Mouse (Mus musculus) MEL (cell line): Measurements from ENCODE around the gene Fbxw7. TPM values are rescaled to one million over a fixed set of nuclear protein-coding genes. Genes with fewer than 3 reads are reported as not detected.

Experiments used
- DNase-seq: peaks from one replicate; pipeline ENCODE4 v3.0.0; 2011; ENCODE audit warnings: low read depth, low spot score
- H3K27ac ChIP-seq: 2 replicates; pipeline ENCODE4 v1.5.1; 2012; ENCODE audit warnings: low read depth, mild to moderate bottlenecking, control low read depth, low read length, moderate library complexity; ENCODE audit not compliant: control insufficient read depth
- H3K27me3 ChIP-seq, 2 experiments: fragments of 150-350 bp in 1 of 2; sonication (generic) in 1 of 2; 2 replicates each; pipeline ENCODE4 v1.6.1; 2012; ENCODE audit warnings: low read length in 2 of 2, mild to moderate bottlenecking in 2 of 2, improper control_type of control experiment in 1 of 2, moderate library complexity in 1 of 2; ENCODE audit not compliant: insufficient read depth in 2 of 2, control insufficient read depth in 1 of 2
- H3K36me3 ChIP-seq, 2 experiments: 2 replicates each; pipeline ENCODE4 v1.6.1; 2012 to 2014; ENCODE audit warnings: low read length in 2 of 2, improper control_type of control experiment in 1 of 2, inconsistent platforms in 1 of 2, mild to moderate bottlenecking in 1 of 2; ENCODE audit not compliant: insufficient read depth in 2 of 2, control insufficient read depth in 1 of 2
- H3K4me1 ChIP-seq, 2 experiments: fragments of 150-350 bp in 1 of 2; sonication (generic) in 1 of 2; 2 replicates each; pipeline ENCODE4 v1.6.1; 2012; ENCODE audit warnings: low read length in 2 of 2, improper control_type of control experiment in 1 of 2, mild to moderate bottlenecking in 1 of 2; ENCODE audit not compliant: insufficient read depth in 2 of 2, control insufficient read depth in 1 of 2
- H3K4me3 ChIP-seq, 2 experiments: fragments of 150-350 bp in 1 of 2; sonication (generic) in 1 of 2; 2 replicates each; pipeline ENCODE4 v1.5.1; 2012; ENCODE audit warnings: low read depth in 2 of 2, low read length in 2 of 2, mild to moderate bottlenecking in 2 of 2, moderate library complexity in 2 of 2, control low read depth in 1 of 2, improper control_type of control experiment in 1 of 2; ENCODE audit not compliant: control insufficient read depth in 1 of 2, insufficient read depth in 1 of 2
- H3K79me2 ChIP-seq: 2 replicates; pipeline ENCODE4 v1.6.1; 2012; ENCODE audit warnings: mild to moderate bottlenecking, low read length, moderate library complexity; ENCODE audit not compliant: control insufficient read depth, poor library complexity, insufficient read depth
- H3K9ac ChIP-seq: 2 replicates; pipeline ENCODE4 v1.6.1; 2012; ENCODE audit warnings: low read depth, mild to moderate bottlenecking, control low read depth, low read length, moderate library complexity; ENCODE audit not compliant: control insufficient read depth, poor library complexity, severe bottlenecking
- H3K9me3 ChIP-seq: fragments of 150-350 bp; sonication (generic); replicated peaks from 2 replicates; pipeline ENCODE4 v1.6.1; 2012; ENCODE audit warnings: mild to moderate bottlenecking, low read length, improper control_type of control experiment, moderate library complexity; ENCODE audit not compliant: insufficient read depth
- ELF1 ChIP-seq: IDR thresholded peaks from 2 replicates; pipeline ENCODE4 v1.6.1; 2014; ENCODE audit warnings: low read depth, mild to moderate bottlenecking, inconsistent platforms, low read length, improper control_type of control experiment, moderate library complexity
- GATA1 ChIP-seq: IDR thresholded peaks from 2 replicates; pipeline ENCODE4 v1.6.1; 2011; ENCODE audit warnings: low read depth, low read length, improper control_type of control experiment
- MAFK ChIP-seq: IDR thresholded peaks from 2 replicates; pipeline ENCODE4 v1.6.1; 2011; ENCODE audit warnings: low read depth, mild to moderate bottlenecking, low read length, improper control_type of control experiment, borderline replicate concordance
- MAX ChIP-seq: IDR thresholded peaks from 2 replicates; pipeline ENCODE4 v1.6.1; 2011; ENCODE audit warnings: low read length, improper control_type of control experiment
- MYC ChIP-seq: IDR thresholded peaks from 2 replicates; pipeline ENCODE4 v1.6.1; 2011; ENCODE audit warnings: low read depth, mild to moderate bottlenecking, low read length, improper control_type of control experiment, moderate library complexity
- NELFE ChIP-seq: IDR thresholded peaks from 2 replicates; pipeline ENCODE4 v1.6.1; 2011; ENCODE audit warnings: low read depth, low read length, improper control_type of control experiment
- NRF1 ChIP-seq: IDR thresholded peaks from 2 replicates; pipeline ENCODE4 v1.6.1; 2014; ENCODE audit warnings: low read depth, mild to moderate bottlenecking, inconsistent platforms, low read length, improper control_type of control experiment, moderate library complexity; ENCODE audit not compliant: poor library complexity, insufficient read depth, severe bottlenecking
- POLR2A ChIP-seq, 2 experiments: IDR thresholded peaks; 2 replicates each; pipeline ENCODE4 v1.6.1; 2011 to 2012; ENCODE audit warnings: low read length in 2 of 2, mild to moderate bottlenecking in 2 of 2, control low read depth in 1 of 2, improper control_type of control experiment in 1 of 2, low read depth in 1 of 2, moderate library complexity in 1 of 2; ENCODE audit not compliant: control insufficient read depth in 1 of 2, insufficient read depth in 1 of 2, poor library complexity in 1 of 2
- POLR2AphosphoS5 ChIP-seq: IDR thresholded peaks from 2 replicates; pipeline ENCODE4 v1.6.1; 2012; ENCODE audit warnings: low read depth, borderline replicate concordance, mild to moderate bottlenecking, inconsistent platforms, low read length, moderate library complexity, mixed read lengths
- UBTF ChIP-seq: IDR thresholded peaks from 2 replicates; pipeline ENCODE4 v1.6.1; 2012; ENCODE audit warnings: low read depth, mild to moderate bottlenecking, inconsistent platforms, low read length, improper control_type of control experiment, moderate library complexity, borderline replicate concordance; ENCODE audit not compliant: insufficient read depth
- USF1 ChIP-seq: IDR thresholded peaks from 2 replicates; pipeline ENCODE4 v1.6.1; 2014; ENCODE audit warnings: low read depth, mild to moderate bottlenecking, inconsistent platforms, low read length, improper control_type of control experiment, moderate library complexity
- ZNF384 ChIP-seq: IDR thresholded peaks from 2 replicates; pipeline ENCODE4 v1.6.1; 2012; ENCODE audit warnings: low read depth, mild to moderate bottlenecking, inconsistent platforms, low read length, improper control_type of control experiment
- polyA plus RNA-seq, 2 experiments: library from polyadenylated mRNA; stranded (reverse) in 1 of 2; unstranded in 1 of 2; fragments of >175 nt in 1 of 2; fragments of >200 nt in 1 of 2; gene quantifications; 2 replicates each; pipeline versions ENCODE4 v1.2.1 to v1.2.4; 2012; ENCODE audit warnings: low replicate concordance in 2 of 2, low read depth in 1 of 2; ENCODE audit not compliant: insufficient read length in 2 of 2, insufficient read depth in 1 of 2, missing spikeins in 1 of 2
- total RNA-seq: library from RNA; depleted of rRNA; stranded (reverse); fragments of 300-350 nt; gene quantifications from 2 replicates; pipeline ENCODE4 v1.2.3, GENCODE M21; 2012

Fbxw7 gene
- total and polyA plus RNA-seq, 3 experiments = 11.8 to 14.5 TPM; not detected in 1

DNA sequence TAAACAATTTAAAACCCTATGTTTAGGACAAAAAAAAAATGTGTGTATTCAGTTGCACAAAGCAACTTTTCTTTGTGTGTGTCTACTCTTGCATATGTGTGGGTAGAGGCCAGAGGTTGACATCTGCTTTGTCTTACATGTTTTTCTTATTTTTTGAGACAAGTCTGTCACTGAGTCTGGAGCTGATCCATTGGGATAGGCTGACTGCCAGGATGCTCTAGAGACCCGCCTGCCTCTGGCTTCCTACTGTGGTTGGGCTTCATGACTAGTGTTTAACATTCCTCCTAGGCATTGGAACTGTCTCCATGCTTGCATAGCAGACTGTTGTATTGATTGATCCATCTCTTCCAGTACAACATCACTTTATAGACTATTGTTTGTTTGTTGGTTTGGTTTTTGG lies 14.3 kb downstream of the Fbxw7 start:
- Histone ChIP-seq H3K4me1 (peaks cover 13 to 33% of the 10 kb centered on the region in 2 experiments), H3K9ac (no peak overlapping the region), H3K4me3 (no peak overlapping the region), H3K79me2 (peaks cover 42% of the 10 kb centered on the region), H3K27me3 (no peaks in the 10 kb centered on the region), H3K36me3 (peaks cover 0 to 54% of the 10 kb centered on the region in 2 experiments; a peak in 3 of 4 replicates), H3K27ac (no peak overlapping the region), H3K9me3 (no peaks in the 10 kb centered on the region)
- no peak for DNase-seq
- TF ChIP-seq ELF1 (no peak), MAFK (no peak), ZNF384 (peak; percentile 37; the same call in 1 of the 2 replicates), USF1 (no peak), UBTF (no peak)

DNA sequence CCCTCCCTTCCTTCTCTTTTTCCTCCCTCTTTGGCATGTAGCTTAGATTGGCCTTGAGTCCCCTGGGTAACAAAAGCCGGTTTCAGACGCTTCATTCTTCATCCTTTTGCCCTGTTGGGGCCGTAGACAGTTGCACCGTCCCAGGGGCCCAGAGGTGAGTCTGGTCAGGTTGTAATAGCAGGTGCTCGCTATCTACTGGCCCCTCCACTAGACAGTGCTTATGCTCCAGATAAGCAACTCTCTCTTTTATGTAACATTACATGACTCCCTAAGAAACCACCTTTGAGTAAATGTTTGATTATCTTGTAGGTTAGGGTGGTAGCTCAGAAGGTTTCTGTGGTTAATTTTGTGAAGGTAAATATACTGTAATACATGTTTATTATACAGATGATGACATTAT lies 21.0 kb downstream of the Fbxw7 start:
- peaks cover 21% of the 10 kb centered on the region for H3K79me2 ChIP-seq
- H3K36me3 ChIP-seq = peaks cover 3 to 19% of the 10 kb centered on the region in 2 experiments
- peaks cover 4 to 5% of the 10 kb centered on the region in 2 experiments; a peak in 2 of 4 replicates for H3K4me1 ChIP-seq
- no peak for TF ChIP-seq ZNF384
- TF ChIP-seq NRF1 = no peak
- TF ChIP-seq POLR2A (IDR thresholded peaks at IDR 0.05; ENCODE audit: control insufficient read depth in 1 of 2, insufficient read depth in 1 of 2, low read depth in 1 of 2, low read length in 2 of 2, poor library complexity in 1 of 2) = no peak
- peak; percentile 33; the same call in 1 of the 2 replicates for TF ChIP-seq GATA1
- TF ChIP-seq UBTF = no peak
- no peak for TF ChIP-seq POLR2AphosphoS5
- H3K27me3 ChIP-seq = no peaks in the 10 kb centered on the region
- no peak for DNase-seq
- H3K4me3 ChIP-seq = no peak overlapping the region
- no peak overlapping the region for H3K27ac ChIP-seq
- no peak overlapping the region for H3K9ac ChIP-seq
- no peaks in the 10 kb centered on the region for H3K9me3 ChIP-seq

DNA sequence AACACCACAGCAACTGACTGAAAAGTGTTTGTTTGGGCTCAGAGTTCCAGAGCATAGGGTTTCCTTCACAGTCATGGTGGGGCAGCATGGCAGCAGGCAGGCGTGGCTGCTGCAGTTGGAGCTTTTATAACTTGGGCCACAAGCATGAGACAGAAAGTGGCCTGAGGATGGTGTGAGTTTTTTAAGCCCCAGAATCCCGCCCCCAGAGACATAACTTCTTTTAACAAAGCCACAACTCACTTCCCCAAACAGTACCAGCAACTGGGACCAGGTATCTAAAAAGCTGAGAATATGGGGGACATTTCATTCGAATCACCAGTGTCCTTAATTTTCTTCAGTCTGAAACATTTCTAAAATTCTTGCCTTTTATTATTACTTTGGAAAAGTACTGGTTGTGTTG lies 22.9 kb downstream of the Fbxw7 start:
- Histone ChIP-seq H3K27ac (no peak overlapping the region), H3K27me3 (no peaks in the 10 kb centered on the region), H3K36me3 (peaks cover 3 to 17% of the 10 kb centered on the region in 2 experiments), H3K4me3 (no peak overlapping the region), H3K9me3 (no peaks in the 10 kb centered on the region), H3K9ac (no peak overlapping the region), H3K79me2 (peaks cover 23% of the 10 kb centered on the region; the same call in 1 of the 2 replicates), H3K4me1 (peaks cover 2 to 4% of the 10 kb centered on the region in 2 experiments; a peak in 3 of 4 replicates)
- no peak for DNase-seq
- no peak for TF ChIP-seq NELFE
- TF ChIP-seq MYC = no peak
- TF ChIP-seq MAX = no peak
